Mouse (Mus musculus) embryonic facial prominence, embryonic 11.5 days (tissue): Measurements from ENCODE around the gene Casr. TPM values are rescaled to one million over a fixed set of nuclear protein-coding genes. Genes with fewer than 3 reads are reported as not detected.

Experiments
- ATAC-seq: fragments of 200-750 bp; cut with Nextera tagmentation; replicated peaks from 2 replicates; pipeline ENCODE4 v1.8.0; 2017; ENCODE audit warnings: low read depth; ENCODE audit not compliant: insufficient number of reproducible peaks, low FRiP score, low TSS enrichment
- DNase-seq: peaks from one replicate; pipeline ENCODE4 v3.0.0-alpha.2; 2015; ENCODE audit warnings: low spot score
- H3K27ac ChIP-seq: fragments of 300-500 bp; sonication (generic); replicated peaks from 2 replicates; pipeline ENCODE4 v1.5.1; 2014; ENCODE audit warnings: mild to moderate bottlenecking, low read depth, low read length, control low read depth
- H3K27me3 ChIP-seq: fragments of 300-500 bp; sonication (generic); 2 replicates; pipeline ENCODE4 v1.6.1; 2014; ENCODE audit warnings: mild to moderate bottlenecking, low read length, moderate library complexity, mixed read lengths; ENCODE audit not compliant: control insufficient read depth, insufficient read depth
- H3K36me3 ChIP-seq: fragments of 300-500 bp; sonication (generic); replicated peaks from 2 replicates; pipeline ENCODE4 v1.6.1; 2014; ENCODE audit warnings: low read depth, mild to moderate bottlenecking, low read length, moderate library complexity, mixed read lengths; ENCODE audit not compliant: control insufficient read depth, insufficient read depth
- H3K4me1 ChIP-seq: fragments of 300-500 bp; sonication (generic); 2 replicates; pipeline ENCODE4 v1.6.1; 2014; ENCODE audit warnings: low read length, mixed read lengths; ENCODE audit not compliant: control insufficient read depth, insufficient read depth
- H3K4me2 ChIP-seq: fragments of 300-500 bp; sonication (generic); 2 replicates; pipeline ENCODE4 v1.6.1; 2014; ENCODE audit warnings: low read depth, mild to moderate bottlenecking, control low read depth, low read length, moderate library complexity
- H3K4me3 ChIP-seq: fragments of 300-500 bp; sonication (generic); 2 replicates; pipeline ENCODE4 v1.5.1; 2014; ENCODE audit warnings: low read depth, low read length, control low read depth
- H3K9ac ChIP-seq: fragments of 300-500 bp; sonication (generic); replicated peaks from 2 replicates; pipeline ENCODE4 v1.6.1; 2014; ENCODE audit warnings: mild to moderate bottlenecking, control low read depth, low read length
- H3K9me3 ChIP-seq: fragments of 300-500 bp; sonication (generic); replicated peaks from 2 replicates; pipeline ENCODE4 v1.6.1; 2016; ENCODE audit warnings: mild to moderate bottlenecking, low read length, inconsistent platforms, mixed read lengths; ENCODE audit not compliant: control insufficient read depth
- WGBS: fragments of 180-500 bp; shearing (Covaris S2); extraction: QIAGEN DNeasy Blood & Tissue Kit; methylation state at CpG from one replicate; pipeline ENCODE4 v1.1.7; 2014; 5-methylcytosine and 5-hydroxymethylcytosine counted together
- polyA plus RNA-seq: library from polyadenylated mRNA; unstranded; fragments of >200 nt; fragmentation: Nextera tagmentation; extraction: Ambion mirVana; gene quantifications from 2 replicates; pipeline ENCODE4 v1.2.1, GENCODE M21; 2014

Gene Casr
- polyA plus RNA-seq, 1 experiment from 2014 or later, result 0.39 TPM

DNA sequence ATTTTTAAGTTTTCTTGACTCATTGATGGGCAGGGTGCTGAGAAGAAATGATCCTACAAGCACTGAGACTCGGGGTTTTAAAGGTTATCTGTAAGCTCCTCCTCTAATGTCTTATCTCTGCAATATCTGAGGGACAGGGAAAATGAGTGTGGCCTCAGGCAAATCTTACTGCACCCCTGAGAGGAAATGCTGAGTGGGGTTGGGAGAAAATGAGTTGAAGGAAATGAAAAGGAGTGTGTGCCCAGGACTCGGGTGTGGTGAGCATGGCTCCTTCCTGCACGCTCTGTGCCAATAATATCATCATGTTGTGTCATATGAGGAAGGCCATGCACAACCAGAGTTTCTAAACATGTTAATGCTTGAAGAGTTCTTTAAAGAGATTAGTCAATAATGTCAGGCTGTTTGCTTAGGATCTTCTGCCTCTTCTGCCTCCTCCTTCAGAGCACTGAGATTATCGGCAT is 106.6 kb downstream of the Casr start, which contains the start of gene Stfa3:
TSS of gene Stfa3 (minus strand) at position 51 of the 461 bp plus-strand sequence.
- H3K9ac ChIP-seq, result no peak within 1 kb of the TSS
- no peak for DNase-seq
- no peak within 1 kb of the TSS for H3K4me3 ChIP-seq
- no peaks in the 10 kb centered on the region for H3K36me3 ChIP-seq
- WGBS, result 78% methylated on average over 4 of the region's 4 CpGs
- H3K27me3 ChIP-seq, result no peaks in the 10 kb centered on the region
- no peak within 1 kb of the TSS for H3K4me2 ChIP-seq
- no peaks in the 10 kb centered on the region for H3K4me1 ChIP-seq
- ATAC-seq, result no peak
- no peaks in the 10 kb centered on the region for H3K9me3 ChIP-seq
- no peak within 1 kb of the TSS for H3K27ac ChIP-seq

Other genes starting within 250 kb of the Casr start
- not detected in 2 replicates for gene BC117090, start 227.8 kb downstream of the Casr start, polyA plus RNA-seq
- gene BC100530, start 194.4 kb downstream of the Casr start, polyA plus RNA-seq, result 3.7 and 4.2 TPM in 2 replicates
- not detected in 2 replicates for gene Stfa2, start 153.7 kb downstream of the Casr start, polyA plus RNA-seq
- 0.82 and 1.4 TPM in 2 replicates for gene Stfa3, start 106.7 kb downstream of the Casr start, polyA plus RNA-seq
- gene Cd86, start 103.9 kb upstream of the Casr start, polyA plus RNA-seq, result 0.60 and 1.4 TPM in 2 replicates
- gene Ildr1, start 131.8 kb upstream of the Casr start, polyA plus RNA-seq, result 0.88 and 1.0 TPM in 2 replicates
- 2.3 and 3.9 TPM in 2 replicates for gene Slc15a2, start 222.8 kb upstream of the Casr start, polyA plus RNA-seq